In the genomic region with DNA sequence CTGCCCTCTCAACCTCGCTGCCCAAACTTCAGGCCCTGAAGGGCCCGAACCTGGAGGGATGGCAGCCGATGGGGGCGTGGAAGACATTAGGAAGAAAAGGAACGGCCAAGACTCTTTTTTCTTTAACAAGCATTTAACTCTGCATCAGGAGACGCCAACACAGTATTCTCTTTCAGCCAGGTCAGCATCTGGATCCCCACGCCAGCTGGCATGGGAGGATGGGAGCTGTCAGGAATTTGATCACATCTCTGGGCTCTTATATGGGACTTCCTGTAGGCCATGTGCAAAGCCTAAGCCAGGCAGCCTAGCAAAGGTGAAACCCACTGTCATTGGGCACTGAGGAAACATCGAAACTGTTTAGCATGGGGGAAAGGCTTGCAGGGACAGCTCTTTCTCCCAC, we compare ENCODE assay signal across 15 mouse cellular contexts. TPM values are rescaled to one million over a fixed set of nuclear protein-coding genes. Genes with fewer than 3 reads are reported as not detected.
DNase-seq lines count a peak whose midpoint lies in the region.
"Had no signal": no experiment of that assay in that cellular context is flagged by ENCODE, and none has a peak within 500 bp of the region (broad histone marks: within the 10 kb centered on the region; RNA-seq: fewer than 3 reads in every experiment).

No protein-coding gene starts in this region.

- DNase-seq in gastrocnemius, adult 18-20 months (ENCODE audit: low spot score): peak; percentile 69
- DNase-seq in gastrocnemius, postnatal 4 days (ENCODE audit: low spot score in 2 of 2): no peak
- DNase-seq in gastrocnemius, postnatal 10 days: peak; percentile 24
- peak; percentile 30 to 47 for DNase-seq in gastrocnemius, postnatal 36 days
- DNase-seq in right cerebral cortex, postnatal 10 days (ENCODE audit: low spot score in 2 of 2): no peak
- DNase-seq in adrenal gland, postnatal 36 days: no peak
- DNase-seq: adrenal gland, adult 8-10 months; adrenal gland, postnatal 25 days; cerebellum, adult 18-20 months; cerebellum, adult 9-10 months; cerebellum, postnatal 14 days; heart, adult 18-20 months; heart, postnatal 14 days; heart, postnatal 4 days had no signal

- intact Hi-C loops in gastrocnemius, postnatal 36 days (cut with DNase I): no loop called here

RNA-seq across cellular contexts. Expression of gene Efcab10, which starts 30.1 kb away (rescaled TPM):
- not detected for total RNA-seq in gastrocnemius, adult 18-20 months (2021)
- not detected for total RNA-seq in gastrocnemius, postnatal 4 days (2021)
- not detected for total RNA-seq in gastrocnemius, postnatal 10 days (2021)
- not detected for total RNA-seq in gastrocnemius, postnatal 36 days (2021)
- total RNA-seq in adrenal gland, postnatal 36 days (2021): under 1 TPM in 1 of 2 experiments, not detected in 1; 0.59 TPM
- total RNA-seq: ES-E14; heart, adult 18-20 months; heart, postnatal 4 days had no signal

Comparison
In these comparisons a context has a peak if more than half of its experiments do, and no peak if none do; other contexts are left out.
1. DNase-seq: peak in gastrocnemius, adult 18-20 months (single experiment), gastrocnemius, postnatal 10 days (single experiment) and gastrocnemius, postnatal 36 days (2 of 2); none in gastrocnemius, postnatal 4 days (0 of 2), right cerebral cortex, postnatal 10 days (0 of 2) and adrenal gland, postnatal 36 days (0 of 2).